Mouse (Mus musculus) left cerebral cortex, postnatal 4 days (tissue): ENCODE data around the gene Polr3c. TPM values are rescaled to one million over a fixed set of nuclear protein-coding genes. Genes with fewer than 3 reads are reported as not detected.
"Not testable (repeated sequence)": the region's sequence is repeated elsewhere in the genome, so short reads cannot be mapped to it uniquely, and the experiment has no call there.

Experiments
- DNase-seq: peaks from one replicate; pipeline ENCODE4 v3.0.0-alpha.2; 2022
- intact Hi-C: fragments of 180-260 bp; cut with DNase I; formaldehyde crosslinking; loops from one replicate; pipeline ENCODE4 v1.15.1; 2025
- total RNA-seq, 2 experiments: library from RNA; stranded (reverse); gene quantifications; 2 replicates each; pipeline ENCODE4 v1.2.3; 2021

Polr3c gene
- total RNA-seq, 2 experiments from 2014 or later: 27.0 to 28.0 TPM

- no peak for DNase-seq
- intact Hi-C loops: no loop called here
These were observed 11.6 kb downstream of the Polr3c start for GRCm38 (mm10) chr3:96715854-96716253.

DNA sequence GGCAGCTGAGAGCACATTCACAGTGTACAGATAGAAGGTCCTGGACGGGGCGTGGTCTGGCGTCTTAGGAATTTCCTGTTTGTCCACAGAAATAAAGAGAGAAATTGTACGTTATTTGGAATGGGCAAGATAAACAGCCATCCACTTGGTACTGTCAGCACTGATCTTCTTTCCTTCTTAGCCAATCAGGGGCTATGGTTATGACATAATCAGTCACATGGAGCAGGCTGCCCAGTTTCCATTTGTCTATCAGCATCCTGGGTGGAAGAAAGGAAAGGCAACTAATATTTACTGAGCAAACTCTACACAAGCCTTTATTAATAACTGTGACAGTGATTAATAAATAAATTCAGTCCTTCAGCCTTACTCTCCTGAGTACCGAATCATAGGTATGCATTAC lies 13.1 kb downstream of the Polr3c start:
- no peak for DNase-seq
- intact Hi-C loops: no loop called here

- no peak for DNase-seq
- intact Hi-C loops: no loop called here
These were observed 18.8 kb downstream of the Polr3c start for GRCm38 (mm10) chr3:96708684-96709064.

DNA sequence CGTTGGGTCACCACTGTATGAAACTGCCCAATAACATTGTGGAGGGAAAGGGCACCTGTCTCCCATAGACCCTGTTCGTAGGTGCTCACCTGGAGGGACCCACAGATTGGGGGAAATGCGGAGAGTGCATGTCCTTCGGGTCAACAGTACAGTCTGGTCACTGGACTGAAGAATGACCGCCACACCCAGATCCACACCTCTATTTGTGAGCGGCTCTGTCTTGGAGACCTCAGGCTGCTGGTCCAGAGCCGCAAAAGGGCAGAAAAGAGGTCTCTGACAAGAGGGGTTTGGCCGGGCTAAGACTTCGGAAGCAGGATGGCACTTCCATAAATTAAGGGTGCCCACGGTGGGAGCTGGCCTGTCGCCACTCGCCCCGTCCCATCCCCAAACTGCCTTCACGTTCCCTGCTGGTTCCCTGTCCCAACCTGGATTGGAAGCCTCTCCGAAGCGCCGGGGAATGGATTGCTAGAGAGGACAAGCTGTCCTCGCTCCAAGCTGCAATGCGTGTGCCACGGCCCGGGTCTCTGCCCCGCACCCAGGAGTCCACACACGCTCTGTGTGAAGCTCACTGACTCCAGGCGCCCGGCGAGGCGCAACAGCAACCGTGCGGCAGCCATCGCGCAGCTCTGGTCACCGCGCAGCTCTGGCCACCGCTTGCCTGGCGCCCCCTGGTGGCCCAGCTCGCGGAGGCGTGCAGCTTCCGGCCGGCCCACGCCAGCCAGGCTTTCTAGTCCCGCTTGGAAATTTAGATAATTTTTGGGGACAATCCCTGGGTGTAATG lies 19.3 kb downstream of the Polr3c start, which contains the start of gene Nudt17:
TSS of gene Nudt17 (minus strand) at position 660 of the 781 bp plus-strand sequence.
- peak; percentile 84 for DNase-seq
- intact Hi-C loops: no loop called here

DNA sequence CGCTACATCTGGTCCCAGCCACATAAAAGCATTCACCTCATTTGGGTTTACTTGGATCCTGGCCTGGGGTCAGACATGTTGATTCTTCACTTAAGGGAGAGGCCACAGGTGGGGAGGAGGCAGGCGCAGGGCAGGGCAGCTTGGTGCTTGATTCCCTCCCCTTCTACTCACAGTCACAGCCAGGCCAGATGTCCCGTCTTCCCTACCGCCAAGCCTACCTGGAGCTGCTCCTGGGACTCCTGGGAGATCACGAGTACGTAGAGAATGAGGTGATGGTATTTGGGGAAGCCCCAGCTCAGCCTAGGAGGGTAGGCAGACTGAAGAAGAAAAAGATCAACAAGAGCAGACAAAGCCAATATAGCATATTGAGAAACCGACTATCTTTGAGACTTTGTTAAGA lies 20.4 kb downstream of the Polr3c start:
- intact Hi-C loops: no loop called here

DNA sequence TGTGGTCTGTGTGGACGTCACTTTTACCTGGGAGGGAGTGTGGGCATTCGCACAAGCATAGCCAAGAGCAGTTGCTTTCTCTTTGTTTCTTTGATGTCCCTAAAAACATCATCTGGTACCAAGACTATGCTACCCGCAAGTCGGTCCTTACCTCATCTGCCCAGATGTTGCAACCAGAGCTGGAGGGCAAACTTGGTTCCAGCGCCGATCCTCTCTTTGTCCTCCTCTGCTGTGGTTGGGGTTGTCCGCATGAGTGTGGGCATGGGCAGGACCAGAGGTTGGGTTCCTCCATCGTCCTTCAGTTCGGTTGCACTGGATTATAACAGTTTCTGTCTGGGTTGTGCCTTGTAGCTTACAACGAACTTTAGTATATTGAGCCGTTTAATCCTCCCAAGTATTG lies 21.2 kb downstream of the Polr3c start:
- no peak for DNase-seq
- intact Hi-C loops: no loop called here

More for the DNA sequence above, 20.4 kb downstream of the Polr3c start:
- no peak for DNase-seq

DNA sequence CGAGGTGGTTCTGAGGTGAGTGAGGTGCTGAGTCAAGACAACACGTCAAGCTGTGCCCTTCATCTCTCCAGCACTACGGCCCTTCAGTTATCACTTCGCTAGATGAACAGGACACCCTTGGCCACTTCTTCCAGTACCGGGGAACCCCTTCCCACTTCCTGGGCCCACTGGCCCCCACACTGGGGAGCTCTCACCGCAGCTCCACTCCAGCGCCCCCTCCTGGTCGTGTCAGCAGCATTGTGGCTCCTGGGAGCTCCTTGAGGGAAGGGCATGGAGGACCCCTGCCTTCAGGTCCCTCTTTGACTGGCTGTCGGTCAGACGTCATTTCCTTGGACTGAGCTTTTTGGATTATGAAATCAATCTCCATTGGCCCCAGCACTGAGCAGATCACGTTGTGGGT lies 22.6 kb downstream of the Polr3c start:
- peak; percentile 41 for DNase-seq
- intact Hi-C loops: no loop called here

DNA sequence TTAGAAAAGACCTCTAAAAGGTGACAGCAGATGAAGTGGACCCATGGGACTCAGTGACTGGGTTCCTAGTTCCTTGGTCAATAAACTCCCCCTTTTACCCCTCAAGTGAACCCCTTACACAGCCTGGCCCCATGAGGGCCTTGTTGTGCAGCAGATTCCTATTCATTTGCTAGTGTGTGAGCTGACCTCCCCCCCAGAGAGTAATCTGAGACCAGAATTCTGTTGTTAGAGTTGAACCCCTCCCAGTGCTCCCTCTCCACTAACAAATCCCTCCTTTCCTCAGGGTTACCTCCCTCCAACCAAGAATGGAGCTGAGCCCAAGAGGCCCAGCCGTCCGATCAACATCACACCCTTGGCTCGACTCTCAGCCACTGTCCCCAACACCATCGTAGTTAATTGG lies 26.4 kb downstream of the Polr3c start:
- no peak for DNase-seq
- intact Hi-C loops: no loop called here

DNA sequence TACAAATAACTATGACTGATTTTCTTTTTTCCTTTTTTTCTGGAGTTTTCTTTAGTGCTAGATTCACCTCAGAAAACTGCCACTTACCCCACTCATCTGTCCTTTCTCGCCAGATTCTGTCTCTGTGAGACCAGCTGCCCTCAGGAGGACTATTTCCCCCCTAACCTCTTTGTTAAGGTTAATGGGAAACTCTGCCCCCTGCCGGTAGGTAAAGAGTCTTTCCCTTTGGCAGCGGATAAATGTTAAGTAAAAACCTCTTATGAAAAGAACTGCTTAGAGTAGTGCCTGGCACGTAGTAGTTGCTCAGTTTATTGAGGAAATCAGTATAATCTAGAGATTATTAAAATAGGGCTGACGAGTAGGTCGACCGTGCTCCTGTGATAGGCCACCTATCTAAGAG lies 27.1 kb downstream of the Polr3c start:
- no peak for DNase-seq
- intact Hi-C loops: no loop called here

- intact Hi-C loops: no loop called here
- no peak for DNase-seq
These were observed 28.3 kb downstream of the Polr3c start for GRCm38 (mm10) chr3:96698993-96699690.

GRCm38 (mm10) chr3:96696766-96697732 lies 30.4 kb downstream of the Polr3c start:
- peak; percentile 89 for DNase-seq
- intact Hi-C loops: no loop called here

DNA sequence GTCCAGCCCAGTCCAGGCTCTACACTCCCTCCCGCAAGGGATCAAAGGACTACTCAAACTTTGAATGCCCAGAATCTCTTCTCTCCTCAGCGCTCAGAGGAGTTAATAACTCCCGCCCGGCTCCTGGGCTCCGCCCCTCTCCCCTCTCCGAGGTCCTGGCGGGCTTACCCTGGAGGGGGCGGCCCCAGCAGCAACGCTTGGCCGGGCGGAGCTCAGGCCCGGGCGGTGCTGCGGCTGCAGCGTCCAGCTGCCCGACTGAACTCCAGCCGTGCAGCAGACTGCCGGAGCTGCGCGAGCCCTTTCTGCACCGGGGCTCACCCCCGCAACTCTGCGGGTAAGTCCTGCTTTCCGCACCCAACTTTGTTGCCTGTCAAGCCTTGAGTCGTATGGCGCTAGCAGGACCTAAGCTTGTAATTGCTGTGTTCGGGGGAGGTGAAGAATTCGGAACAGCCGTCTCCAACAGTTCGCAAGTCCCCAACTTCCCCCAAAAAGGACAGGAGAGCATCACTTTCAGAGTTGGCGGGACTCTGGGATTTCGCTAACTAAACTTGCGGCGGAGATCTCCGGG lies 31.1 kb downstream of the Polr3c start, which contains the start of gene Pias3:
TSS of gene Pias3 (plus strand) at position 187 of the 568 bp plus-strand sequence.
- intact Hi-C loops: no loop called here
- DNase-seq: peak; percentile 81

- DNase-seq: no peak
- intact Hi-C loops: no loop called here
These were observed 33.8 kb downstream of the Polr3c start for GRCm38 (mm10) chr3:96693579-96693978.

- intact Hi-C loops: no loop called here
- peak; percentile 65 for DNase-seq
These were observed 34.9 kb downstream of the Polr3c start for GRCm38 (mm10) chr3:96692506-96692905.

DNA sequence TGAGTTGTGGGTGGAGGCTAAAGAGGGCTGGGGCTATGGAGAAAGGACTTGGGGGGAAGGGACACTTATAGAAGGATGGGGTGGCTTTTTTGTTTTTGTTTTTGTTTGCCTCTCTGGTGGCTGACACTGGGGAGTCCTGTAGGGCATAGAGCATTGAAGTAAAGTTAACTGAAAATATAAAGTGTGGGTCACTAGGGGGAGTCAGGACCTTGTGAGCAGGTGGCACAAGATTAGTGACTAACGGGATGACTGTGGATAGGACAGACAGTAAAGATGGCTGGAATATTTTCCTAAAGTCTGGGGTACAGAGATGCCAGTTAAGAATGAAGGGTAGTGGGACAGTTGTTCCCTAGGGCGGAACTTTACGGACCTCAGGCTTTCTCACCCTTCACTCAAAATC lies 37.1 kb downstream of the Polr3c start:
- DNase-seq: no peak
- intact Hi-C loops: no loop called here

DNA sequence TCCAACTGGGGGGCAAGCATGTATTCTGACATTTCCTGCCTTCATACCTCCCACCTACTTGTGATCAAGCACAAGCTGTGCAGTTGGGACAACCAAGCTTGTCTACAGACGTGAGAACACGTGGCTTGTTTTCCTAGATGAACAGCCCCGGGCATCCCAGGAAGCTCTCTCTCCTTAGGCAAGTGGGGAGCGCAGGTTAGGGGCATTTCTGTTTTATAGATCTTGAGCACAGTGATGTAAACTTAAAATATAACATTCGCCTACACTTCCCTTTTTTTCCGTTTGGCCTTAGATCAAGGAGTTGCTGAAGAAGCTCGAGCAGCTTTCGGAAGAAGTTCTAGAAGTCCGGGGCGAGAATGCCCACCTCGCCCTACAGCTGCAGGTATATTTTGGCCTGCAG lies 38.6 kb downstream of the Polr3c start:
- no peak for DNase-seq
- intact Hi-C loops: no loop called here

GRCm38 (mm10) chr3:96686057-96686456 lies 41.4 kb downstream of the Polr3c start:
- DNase-seq, intact Hi-C loops: not testable (repeated sequence)

DNA sequence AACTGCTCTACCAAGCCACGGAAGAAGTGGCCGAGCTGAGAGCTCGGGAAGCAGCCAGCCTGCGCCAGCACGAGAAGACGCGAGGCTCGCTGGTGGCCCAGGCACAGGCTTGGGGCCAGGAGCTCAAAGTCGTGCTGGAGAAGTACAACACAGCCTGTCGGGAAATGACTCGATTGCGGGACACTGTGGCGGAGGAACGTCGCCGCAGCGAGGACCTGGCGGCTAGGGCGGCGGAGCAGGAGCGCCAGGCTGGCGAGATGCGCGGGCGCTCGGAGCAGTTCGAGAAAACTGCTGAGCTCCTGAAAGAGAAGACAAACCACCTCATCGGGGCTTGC lies 42.6 kb downstream of the Polr3c start:
- no peak for DNase-seq
- intact Hi-C loops: no loop called here

GRCm38 (mm10) chr3:96684151-96684821 lies 43.1 kb downstream of the Polr3c start:
- no peak for DNase-seq
- intact Hi-C loops: no loop called here

- intact Hi-C loops: no loop called here
- DNase-seq: no peak
These were observed 43.9 kb downstream of the Polr3c start for GRCm38 (mm10) chr3:96683496-96683895.
